Mouse (Mus musculus) urinary bladder, postnatal 36 days (tissue): Measurements from ENCODE around the gene Usp47.
A peak's percentile ranks its signal among the peaks of the same experiment; 100 is the strongest.
"Not testable (repeated sequence)": the region's sequence is repeated elsewhere in the genome, so short reads cannot be mapped to it uniquely, and the experiment has no call there.

Source experiments
- DNase-seq, 2 experiments: peaks; one replicate each; pipeline ENCODE4 v3.0.0; 2022; ENCODE audit warnings: low spot score in 2 of 2, mixed read lengths in 1 of 2

The Usp47 gene

DNA sequence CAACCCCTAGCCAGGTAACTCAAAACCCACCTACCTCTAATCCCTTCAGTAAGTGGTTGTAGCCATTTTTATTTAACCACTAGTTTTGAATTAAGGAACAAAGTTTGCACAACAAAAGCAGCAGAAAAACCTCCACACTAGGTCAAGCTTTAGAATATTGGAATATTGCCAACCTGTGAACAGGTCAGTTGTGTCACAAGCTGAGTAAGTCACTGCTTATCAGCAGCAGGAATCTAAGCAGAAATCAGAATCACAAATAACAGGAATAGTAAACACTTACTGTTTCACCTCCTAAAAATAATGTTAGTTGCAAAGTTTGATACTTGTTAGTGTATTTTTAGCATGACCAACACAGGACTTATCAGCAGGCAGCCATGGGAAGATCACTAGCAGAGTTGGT, 17.0 kb downstream of the Usp47 start:
- no peak for DNase-seq

DNA sequence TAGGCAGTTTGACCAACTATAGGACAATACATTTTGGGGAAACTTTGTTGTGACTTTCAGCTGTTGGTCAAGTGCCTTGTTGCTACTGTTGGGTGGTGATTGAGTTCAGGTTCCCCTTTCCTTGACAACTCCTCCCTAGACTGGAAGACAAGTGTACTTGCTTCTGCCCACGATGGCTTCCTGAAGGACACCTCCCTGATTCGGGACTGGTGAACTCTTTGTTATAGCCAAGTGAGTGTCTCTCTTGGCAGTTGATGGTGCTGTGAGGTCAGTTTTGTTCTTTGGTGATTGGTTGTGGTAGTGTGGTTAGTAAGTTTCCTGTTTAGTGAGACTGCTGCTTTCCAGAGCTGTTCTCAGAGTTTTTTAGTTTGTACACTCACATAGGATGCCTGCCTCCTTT, 19.5 kb downstream of the Usp47 start:
- DNase-seq: no peak

DNA sequence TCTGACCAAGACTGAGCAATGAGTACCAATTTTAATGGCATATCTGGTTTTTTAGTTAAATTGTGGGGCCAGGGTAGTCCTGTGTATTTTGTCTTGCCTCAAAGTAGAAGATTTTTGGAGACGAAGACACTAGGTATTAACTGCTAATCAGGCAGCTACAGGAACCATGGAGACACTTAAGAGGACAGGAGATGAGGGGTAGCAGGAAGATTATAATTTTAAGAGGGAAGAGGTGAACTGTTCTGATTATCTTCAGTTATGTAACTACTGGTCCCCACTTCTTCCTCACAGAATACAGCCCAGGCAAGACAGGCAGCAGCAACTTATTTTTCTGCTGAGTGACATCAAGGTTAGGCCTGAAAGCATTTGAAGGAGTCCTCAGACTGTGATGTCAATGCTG, 21.9 kb downstream of the Usp47 start:
- DNase-seq: no peak

DNA sequence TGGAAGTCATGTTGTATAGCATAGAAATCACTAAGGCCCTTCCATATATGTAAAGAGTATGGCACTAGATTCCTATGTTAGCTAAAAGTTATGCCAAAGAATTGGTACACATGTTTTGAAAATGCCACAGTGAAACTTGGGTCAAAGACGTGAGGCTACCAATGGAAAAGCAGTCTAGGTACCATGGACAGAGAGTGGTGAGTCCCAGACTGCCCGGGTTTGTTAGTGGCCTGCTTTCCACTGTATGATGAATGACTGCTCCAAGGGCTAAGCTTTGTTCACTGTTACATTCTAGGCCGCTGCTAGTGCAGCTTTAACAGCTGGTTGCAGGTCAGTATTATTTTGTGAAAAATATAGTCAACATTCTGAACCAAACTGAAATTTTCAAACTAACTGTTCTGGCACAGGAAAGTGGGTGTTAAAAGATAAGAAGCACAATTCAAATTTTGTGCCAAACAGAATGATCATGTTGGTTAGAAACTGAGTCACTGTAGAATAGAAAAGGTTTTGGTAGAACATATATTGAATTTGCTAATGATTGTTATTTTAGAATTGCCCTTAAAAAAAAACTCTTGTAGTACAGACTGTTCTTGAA, 22.6 kb downstream of the Usp47 start:
- no peak for DNase-seq

DNA sequence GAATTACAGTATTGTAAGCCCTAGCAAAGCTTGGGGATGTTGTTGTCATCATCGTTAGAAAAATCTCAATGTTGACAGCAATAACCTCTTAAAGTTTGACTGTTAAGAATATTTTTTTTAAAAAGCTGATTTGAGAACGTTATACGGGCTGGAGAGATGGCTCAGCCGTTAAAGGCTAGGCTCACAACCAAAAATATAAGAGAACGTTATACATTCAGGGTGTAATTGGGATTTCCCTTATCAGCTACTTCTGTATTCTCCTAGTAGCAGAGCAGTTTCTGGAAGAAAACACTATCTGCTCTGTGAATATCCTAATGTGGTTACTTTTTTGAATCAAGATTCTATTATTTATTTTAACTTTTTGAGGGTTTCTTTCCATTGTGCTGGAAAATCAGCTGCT, 25.3 kb downstream of the Usp47 start:
- no peak for DNase-seq

DNA sequence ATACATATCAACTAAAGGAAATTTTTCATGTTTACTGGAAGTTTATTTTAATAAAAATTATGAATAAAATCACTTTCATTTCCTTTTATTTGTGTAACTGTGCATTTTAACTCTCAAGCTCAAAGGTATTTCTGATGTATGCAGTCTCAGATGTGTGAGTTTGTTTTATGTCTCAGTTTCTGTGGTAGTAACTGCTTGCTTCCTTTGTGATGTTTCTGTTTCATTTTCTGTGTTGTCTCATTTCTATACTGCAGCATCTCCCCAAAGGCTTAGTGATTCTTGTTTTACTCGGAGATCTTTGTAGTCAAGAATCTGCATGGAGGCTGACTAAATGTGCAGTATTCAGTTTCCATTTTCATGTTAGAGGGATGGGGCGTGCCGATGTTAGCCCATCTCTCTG, 30.4 kb downstream of the Usp47 start:
- no peak for DNase-seq

DNA sequence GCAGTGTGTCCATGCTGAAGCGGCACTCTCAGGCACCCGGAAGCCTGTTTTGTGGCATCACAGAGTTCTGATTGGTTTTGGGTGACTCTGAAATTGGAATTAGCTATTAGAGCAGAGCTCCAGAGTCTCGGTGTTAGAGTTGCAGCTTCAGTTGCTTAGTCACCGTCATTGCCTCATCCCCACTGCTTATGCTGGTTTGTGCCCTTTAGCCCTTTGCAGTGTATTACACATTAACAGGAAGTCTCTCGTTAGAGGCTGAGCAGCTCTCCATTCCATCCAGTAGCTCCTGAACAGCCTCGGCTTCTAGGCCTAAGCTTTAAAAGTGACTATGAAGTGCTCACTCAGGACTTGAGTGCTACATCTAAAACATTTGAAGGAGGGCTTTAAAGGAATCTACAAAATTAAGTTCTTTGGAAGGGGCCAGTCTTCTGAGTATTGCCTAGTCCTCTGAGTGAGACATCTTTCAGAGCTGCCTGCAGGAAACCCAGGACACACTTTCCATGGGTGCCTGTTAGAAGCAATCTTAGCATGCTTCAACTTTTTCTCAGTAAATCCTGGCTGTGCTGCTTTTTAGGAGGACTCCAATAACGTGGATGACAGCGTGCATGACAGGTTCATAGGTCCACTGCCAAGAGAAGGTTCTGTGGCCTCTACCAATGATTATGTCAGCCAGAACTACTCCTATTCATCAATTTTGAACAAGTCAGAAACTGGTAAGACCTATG, 32.8 kb downstream of the Usp47 start:
- DNase-seq: peak in 1 of 2 experiments; percentile 30

DNA sequence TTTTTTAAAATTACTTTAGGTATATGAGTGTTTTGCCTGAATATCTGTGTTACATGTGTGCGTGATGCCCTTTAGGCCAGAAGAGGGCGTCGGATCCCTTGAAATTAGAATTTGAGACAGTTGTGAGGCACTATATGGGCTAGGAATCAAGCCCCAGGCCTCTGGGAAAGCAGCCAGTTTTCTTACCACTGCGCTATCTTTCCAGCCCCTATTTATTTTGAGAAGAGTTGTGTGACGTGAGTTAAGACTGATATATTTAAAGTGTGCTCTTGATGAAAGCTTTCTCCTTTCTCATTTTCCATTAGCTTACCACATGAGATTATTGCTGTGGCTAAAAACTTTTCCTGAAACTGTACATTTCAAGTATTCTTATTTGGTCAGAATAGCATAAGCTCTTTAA, 51.6 kb downstream of the Usp47 start:
- DNase-seq: no peak

DNA sequence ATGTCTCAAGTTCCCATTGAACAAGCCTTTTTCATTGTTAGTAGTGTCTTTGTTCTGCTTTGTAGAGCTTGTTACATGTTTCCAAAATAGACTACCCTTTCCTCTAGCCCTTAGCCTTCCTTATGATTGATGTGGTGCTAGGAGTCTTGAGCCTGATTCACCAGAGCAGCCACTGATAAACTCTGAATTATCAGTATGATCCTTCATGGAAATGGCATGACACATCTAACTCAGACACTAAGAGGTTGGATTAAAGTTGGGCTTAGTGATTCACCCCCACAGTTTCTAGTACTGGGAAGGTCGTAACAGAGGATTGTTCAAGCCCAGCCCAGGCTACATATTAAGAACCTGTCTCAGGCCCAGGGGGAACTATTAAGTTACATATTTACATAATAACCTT, 59.3 kb downstream of the Usp47 start:
- DNase-seq: no peak

DNA sequence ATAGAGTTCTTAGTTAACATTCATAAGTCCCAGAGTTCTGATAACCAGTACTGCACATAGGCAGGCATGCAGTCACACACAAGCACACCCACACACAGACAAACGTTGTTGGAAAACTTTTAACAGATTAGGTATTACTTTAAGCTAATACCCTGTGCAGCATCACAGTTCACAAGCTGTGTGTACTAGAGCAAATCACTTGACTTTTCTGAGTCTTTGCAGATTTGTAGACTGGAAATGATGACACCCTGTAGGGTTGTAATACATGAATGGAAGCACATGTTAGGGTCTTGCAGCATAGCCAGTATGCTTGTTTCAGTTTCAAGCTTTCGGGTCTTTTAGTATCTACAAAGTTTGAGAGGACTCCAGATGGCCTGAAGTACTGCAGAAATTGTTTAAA, 60.9 kb downstream of the Usp47 start:
- no peak for DNase-seq

DNA sequence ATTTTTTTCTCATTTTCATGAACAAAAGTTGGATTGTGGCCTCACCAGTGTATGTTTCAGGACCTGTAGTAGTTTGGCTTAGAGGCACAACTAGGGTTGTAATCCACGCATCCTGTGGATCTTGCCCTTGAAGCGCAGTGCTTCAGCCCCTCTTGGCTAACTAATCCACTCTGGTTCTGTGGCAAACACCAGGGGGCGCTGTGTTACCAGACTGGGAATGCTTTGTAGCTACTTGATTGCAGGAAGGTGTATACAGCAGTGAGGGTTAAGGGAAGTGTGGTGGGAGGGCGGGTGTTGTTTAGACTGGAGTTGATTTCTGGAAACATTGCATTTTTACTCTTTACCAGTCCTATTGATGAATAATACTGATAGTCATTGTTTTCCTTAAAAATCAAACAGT, 61.8 kb downstream of the Usp47 start:
- peak; percentile 78 to 84 for DNase-seq

DNA sequence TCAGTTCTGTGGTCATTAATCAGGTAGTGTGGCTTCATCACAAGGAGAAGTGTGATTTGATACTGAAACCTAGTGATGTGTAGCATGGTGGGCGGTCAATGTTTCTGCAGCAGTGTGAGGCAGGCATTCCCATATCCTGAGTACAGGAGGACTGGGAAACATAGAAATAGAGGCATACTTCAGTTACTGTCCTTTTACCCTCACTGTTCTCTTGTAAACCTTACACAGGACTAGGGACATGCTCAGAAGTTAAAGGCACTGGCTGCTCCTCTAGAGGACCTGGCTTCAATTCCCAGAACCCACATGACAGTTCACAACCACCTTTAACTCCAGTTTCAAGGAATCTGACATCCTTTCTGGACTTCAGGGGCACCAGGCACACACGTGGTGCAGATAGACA, 62.9 kb downstream of the Usp47 start:
- no peak for DNase-seq

DNA sequence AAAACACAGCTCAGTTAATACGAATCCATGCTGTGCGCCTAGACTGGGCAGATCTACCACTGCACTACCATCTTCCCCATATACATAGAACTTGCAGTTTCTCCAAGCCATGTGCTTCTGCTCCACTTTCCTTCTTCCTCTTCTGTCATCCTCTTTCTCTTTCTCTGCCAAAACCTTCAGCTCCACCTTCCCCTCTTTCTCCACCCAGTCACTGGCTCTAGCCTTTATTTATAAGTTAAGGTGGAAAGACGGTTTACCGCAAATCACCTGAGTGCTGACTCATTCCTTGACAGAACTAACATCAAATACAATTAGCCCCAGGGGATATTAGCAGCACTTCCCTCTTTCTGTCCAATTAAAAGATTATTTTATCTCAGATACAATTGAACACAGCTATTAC, 71.6 kb downstream of the Usp47 start:
- not testable (repeated sequence) for DNase-seq

DNA sequence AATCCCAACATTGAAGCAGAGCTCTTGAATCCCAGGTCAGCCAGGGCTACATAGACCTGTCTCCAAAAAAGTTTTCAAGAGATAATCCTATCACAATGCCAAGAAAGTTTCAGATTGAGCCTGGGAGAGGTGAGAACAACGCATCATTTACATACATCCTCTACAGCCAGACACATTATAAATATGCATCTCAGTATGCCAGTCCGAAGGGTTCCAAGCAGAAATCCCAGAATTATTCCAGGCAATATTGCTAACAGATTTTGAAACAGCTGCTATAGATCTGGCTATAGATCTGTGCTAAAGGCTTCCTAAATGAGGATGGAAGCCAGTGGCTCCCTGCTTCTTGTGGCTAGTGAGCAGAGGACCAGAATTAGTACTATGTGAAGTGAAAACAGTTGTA, 77.6 kb downstream of the Usp47 start:
- no peak for DNase-seq

DNA sequence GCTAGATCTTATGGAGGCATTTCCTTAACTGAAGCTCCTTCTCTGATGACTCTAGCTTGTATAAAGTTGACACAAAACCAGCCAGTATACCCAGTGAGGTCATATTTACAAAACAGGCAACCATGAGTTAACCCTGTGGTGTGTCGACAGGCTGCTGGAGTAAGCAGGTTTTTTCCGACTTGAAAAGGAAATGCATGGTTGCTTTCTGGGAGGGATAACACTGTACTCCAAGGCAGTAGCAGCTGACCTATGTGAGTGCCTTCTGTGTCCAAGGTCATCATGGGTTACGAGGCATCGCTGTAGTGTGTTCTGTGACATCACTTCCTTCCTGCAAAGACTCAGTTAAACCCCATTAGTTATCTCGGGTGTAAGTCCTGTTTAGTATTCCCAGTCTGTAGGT, 79.6 kb downstream of the Usp47 start:
- no peak for DNase-seq

DNA sequence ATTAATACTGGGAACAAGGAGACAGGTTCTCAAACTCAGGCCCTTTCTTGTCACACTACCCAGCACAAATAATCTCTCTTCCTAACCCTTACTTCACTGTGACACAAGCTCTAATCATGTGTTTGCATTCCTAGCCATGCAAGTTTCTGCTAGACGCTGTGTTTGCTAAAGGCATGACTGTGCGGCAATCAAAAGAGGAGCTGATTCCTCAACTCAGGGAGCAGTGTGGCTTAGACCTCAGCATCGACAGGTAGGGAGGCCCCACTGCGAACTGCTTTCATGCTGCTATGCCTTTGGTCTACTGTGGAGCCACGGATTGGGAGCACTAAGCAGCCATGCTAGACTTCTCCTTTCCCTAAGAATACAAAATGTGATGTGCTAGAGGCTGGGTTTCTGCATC, 80.5 kb downstream of the Usp47 start:
- peak; percentile 39 to 43 for DNase-seq

DNA sequence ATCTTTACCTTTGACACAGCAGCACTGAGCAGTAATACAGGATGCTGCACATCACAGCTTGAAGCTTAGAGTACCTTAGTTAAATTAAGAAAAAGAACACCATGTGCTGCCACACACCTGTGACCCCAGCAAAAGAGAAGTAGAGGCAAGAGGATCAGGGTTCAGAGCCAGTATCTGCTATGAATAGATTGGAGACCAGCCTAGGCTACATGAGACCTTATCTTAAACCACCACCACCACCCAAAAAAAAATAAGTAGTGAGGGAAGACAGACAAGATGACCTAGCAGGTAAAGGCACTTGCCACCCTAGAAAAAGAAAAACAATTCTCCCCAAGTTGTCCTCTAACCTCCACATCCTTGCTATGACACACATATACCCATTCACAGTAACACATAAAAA, 85.5 kb downstream of the Usp47 start:
- no peak for DNase-seq

DNA sequence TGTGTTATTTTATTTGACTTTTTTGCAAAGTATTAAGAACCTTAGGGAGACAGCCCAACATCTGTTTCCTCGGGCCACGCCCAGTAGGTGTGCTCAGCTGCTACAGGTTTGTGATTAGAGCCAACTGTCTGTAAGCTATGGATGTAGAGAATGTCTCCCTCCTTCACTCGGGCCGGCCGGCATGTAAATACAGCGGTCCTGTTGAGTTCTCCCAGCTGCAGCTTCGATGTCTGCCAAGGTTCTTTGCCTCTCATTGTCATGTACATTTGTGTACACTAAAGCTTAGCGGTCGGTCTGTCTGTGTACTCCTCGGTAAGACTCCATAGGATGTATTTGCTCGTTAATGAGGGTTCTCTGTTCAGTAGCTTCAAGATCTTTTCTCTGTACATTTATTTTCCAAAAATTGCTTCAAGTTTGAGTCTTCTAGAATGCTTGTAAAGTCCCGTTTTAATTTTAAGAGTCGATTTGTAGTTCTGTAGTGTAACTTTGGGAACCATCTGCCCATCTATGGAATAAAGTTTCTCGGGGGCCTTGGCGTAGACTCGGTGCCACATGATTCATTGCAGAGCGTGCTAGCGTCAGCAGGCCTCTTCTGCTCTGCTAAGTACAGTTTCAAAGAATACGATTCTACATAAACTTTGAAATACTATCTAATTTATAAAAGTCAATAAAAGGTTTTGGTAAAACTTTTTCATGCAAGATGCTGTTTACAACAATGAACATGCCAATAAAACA, 87.5 kb downstream of the Usp47 start:
- DNase-seq: no peak

DNA sequence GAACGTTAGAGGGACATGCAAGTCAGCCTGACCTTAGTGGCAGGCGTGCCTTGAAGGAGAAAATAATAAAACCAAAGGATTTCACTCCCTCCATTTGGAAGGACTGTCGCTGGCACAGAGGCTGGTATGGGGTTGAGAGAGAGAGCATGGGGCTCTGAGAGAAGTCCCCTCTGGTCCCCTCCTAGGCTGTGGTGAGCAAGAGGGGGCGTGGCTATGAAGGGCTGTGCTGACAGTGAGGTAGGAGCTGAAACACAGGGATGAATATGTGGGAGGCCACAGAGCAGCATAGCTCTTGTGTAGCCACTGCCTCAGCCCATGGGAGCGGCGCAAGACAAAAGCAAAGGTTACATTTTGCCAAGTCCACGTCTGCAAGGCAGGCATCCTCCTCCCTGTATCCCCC, 94.2 kb downstream of the Usp47 start:
- no peak for DNase-seq

DNA sequence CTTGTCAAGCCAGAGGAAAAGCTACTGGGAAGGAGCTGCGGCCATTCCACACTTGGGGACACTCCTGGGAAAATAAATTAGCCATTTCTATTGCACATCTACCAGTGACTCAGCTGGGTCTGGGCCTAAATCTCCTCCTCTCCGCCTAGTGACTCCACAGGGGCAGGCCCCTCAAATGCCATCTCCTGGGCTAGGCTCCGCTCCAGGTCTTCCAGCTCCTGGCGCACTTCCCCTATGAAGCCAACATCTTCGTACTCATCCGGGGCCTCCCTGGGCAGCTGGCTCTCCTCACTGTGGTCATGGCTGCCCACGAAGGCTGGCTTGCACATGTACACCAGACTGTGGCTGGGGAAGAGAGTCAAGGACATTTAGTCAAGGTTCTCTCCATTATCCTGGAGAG, 94.8 kb downstream of the Usp47 start:
- no peak for DNase-seq

DNA sequence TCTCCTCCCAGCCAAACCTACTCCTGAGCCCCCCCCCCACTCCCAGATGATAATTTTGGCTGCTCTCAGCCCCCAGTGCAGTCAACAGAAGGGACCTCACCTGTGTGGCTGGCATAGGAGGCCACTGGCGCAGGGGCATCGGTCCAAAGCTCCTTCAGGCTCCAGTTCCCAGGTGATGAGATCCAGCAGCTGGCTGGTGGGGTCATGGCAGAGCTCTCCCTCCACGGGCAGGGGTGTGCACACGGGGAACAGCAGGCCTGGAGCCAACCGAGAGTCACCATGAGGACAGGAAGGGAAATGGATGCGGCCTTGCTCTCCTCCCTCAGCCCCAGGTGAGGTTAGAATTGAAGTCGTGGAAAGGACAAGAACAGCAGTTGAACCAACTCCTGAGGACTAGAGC, 95.9 kb downstream of the Usp47 start:
- DNase-seq: no peak

DNA sequence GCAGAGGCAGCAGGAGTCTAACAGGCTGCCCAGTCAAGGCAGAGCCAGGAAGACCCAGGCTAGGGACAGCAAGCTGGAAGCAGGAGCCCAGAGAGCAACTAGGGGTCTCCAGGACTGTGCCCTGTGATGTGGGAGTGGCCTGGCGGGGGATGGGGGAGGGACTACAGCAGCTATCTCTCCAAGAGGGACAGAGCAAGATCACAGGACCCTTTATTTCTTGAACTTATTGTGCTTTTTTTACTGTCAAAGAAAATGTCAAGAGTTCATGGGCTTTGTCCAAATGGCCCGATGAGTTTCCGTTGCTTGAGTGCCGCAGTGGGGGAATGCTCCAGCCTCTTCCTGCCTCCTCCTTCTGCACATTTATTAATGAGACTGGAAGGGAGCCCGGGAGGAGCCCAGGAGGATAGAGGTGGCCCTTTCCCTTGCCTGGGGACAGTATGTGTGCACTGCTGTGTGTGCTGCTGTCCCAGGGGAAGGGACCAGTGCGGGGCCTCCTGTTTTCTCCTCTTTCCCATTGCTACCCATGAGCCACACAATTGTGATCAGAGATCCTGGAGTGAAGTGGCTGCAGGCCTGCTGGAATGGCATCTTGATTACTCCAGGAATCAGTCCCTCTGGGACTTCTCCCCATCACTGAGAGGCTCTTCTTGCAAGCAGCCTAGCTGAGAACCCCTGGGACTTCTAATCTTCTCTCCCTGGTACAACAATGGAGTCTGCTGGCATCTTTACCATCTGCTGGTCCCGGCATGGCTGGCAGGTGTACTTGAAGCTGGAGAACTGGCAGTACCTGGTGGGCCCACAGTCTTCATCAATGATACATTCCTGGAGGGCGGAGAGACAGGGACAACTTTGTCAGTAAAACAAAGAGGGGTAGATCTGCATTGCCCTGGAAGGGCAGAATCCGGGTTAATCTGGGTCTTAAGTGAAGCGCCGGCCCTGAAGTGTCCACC, 97.8 kb downstream of the Usp47 start:
- no peak for DNase-seq
